Mouse (Mus musculus) lung, postnatal 4 days (tissue): ENCODE results near the gene Tnr.
A peak's percentile ranks its signal among the peaks of the same experiment; 100 is the strongest.

Experiments
- DNase-seq, 2 experiments: peaks; one replicate each; pipeline ENCODE4 v3.0.0; 2021

Tnr gene

DNA sequence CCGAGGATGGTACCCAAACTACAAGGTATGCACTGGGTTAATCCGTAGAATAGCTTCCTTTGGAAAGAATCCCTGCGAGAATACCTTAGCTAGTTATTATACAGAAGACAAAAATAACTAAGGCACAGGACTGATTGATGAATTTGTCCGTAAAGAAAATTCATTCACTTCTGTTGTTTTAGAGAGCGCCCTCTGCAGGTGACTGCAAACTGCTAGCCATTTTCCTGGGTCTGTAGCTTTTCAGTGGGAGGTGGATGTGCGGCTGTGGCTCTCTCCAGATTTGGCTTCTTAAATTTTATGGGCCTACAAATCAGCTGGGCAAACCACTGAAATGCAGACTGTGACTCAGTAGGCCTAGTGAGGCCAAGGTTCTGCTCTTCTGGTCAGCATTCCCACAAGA, 42.5 kb downstream of the Tnr start:
- DNase-seq = no peak

DNA sequence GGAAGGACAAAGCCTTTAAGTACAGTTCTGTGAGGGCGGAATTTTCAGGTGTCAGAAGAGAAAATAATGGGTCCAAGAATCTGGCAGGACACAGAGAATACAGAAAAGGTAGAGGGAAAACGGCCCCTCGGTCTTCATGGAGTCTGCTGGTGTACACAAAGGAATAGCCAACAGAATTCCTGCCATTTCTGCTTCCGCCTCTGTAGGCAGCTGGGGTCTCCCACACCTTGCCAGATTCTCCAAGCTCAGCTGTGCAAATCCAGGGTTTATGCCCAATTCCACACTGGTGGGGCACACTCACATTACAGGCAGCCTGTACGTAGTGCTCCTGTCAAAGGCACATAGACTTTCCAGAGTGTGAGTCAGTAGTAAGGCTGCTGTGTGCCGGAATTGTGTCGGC, 43.6 kb downstream of the Tnr start:
- DNase-seq = no peak

DNA sequence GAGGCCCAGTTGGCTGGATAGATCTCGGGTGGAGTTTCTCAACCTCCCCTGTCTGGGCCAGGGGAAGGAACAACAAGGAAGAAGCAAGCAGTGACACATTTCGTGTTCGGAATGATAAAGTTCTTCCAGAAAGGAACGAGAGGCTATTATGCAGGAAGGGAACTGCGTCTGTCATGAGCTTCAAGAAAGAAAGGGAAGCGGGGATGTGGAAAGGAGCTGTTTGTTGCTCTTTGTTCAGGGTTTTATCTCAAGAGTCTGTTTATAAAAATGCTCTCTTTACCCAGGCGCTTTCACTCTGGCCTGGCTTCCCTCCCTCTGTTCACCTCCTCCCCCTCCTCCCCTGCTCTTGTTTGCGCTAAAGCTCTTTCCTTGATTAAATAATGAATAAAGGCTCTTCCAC, 46.7 kb downstream of the Tnr start:
- DNase-seq = peak in 1 of 2 experiments; percentile 6

DNA sequence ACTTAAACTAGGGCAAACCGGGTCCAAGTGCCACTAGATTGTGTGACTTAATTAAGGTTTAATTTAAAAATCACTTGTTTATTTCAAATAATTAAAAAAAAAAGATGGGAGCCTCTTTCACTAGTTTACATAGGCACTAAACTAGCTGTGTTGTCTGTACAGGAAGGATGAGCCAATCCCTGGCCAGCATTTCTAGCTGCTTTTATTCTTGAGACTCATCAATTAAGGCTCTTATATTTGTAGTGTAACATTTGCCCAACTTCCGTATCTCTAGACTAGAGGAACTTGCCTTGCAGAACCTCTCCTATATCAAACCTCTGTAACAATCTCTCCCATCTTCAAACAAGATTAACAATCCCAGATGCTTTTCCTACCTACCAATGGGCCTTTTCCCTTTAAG, 47.3 kb downstream of the Tnr start:
- no peak for DNase-seq

DNA sequence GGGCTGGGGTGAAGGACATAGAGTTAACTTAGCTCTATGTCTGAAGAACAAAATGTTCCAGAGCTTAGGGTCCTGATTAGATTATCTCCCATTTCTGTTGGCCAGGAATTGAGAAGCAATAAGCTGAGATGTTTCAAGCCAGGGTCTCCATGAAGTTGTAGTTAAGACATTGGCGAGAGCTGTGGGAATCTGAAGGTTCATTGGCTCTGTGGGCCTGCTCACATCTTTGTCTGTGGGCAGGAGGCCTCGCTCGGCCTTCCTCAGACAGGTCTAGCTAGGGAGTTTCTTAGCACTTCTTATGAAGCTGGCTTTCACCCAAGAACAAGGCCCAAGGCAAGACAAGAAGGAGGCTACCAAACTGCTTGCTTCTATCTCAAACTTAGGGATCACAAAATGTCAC, 48.4 kb downstream of the Tnr start:
- DNase-seq = no peak

DNA sequence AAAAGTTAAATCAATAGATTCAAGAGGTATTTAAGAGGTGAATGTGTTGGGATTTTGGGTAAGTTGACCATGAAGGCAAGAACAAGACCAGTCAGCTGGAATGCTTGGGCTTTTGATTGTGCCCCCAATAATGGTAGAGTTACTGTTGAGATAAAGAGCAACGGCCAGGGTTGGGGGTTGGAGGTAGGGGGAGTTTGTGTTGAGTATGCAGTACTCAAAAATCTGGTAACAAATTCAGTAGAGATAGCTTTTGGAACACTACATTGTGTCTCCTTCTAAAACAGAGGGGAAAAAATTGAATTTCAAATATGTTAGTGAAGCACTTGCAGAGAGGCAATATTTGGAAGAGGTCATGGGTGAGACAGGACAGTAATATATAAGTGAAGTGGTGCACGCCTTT, 49.5 kb downstream of the Tnr start:
- no peak for DNase-seq

DNA sequence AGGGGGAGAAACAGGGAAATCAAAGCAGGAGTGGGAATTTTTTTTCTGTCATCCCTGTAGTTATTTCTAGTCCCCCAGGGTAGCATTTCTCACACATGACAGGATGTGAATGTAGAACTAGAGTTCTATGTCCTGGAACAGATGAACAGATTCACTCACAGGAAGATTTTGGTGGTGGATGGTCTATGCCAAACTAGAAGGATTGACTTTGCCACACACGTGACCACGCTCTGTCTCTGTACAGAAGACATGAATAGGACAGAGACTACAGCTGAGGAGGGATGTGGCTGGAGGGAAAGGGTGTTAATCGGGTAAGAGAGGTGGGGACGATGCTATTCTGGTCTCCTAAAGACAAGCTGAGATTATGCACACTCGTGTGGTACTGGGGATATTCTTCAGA, 51.1 kb downstream of the Tnr start:
- DNase-seq = no peak

DNA sequence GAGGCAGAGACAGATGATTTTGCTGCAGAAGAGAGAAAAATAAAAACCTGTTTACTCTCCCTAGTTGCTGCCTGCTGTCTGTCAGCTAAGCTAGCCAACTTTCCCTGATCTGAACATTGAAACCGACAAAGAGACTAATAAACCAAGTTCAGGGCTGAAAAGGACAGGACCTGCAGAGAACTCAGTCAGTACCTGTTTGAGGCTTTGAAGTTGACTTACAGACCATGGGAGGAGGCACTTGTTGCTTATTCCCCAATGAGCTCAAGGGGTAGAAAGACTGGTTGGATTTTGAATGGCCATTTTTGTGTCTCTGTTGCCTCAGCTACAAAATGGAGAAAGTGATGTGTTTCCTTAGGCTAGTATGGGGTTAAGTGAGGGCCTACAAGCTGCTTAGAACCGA, 52.7 kb downstream of the Tnr start:
- DNase-seq = no peak

DNA sequence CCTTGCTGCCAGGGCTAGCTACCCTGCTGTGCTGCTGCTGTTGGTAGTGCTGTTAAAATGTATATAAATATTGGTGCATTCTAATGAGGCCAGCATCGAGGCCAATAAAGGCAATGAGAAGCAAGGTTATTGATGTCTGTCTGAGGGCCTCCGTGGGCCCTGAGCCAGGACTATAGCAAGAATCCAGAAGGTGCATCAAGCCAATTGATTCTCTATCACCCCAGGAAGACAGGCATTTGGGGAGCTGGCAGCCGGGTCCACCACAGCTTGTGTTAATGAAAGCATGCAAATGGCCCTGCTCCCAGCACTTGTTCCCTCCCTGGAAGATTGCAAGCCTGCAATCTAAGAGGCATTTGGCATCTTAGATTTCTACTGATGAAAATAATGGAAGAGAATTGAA, 54.8 kb downstream of the Tnr start:
- DNase-seq = no peak

DNA sequence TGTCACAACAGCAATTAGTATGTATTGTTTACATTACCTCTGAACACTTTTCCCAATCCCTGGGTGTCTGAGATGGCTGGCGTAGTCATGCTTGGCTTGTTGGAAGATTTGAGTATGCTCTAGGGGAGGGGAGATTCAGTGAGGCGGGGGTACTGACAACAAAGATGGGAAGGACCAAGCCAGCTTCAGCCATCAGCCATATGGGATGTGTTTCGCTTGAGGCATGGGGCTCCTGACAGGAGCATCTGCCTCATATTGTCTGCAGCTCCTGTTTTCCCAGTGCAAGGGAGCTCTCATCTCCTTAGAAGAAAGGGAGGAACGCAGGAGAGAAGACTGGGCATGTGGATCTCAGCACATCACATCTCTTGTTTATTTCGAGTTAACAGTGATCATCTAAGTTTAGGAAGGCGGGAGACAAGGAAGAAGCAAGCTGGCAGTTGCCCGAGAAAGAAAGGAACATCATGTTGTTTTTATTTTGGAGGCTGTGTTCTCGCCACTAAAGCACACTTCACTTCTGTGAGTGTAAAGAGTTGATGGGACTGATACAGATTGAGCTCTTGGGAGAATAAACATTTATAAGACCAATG, 56.9 kb downstream of the Tnr start:
- no peak for DNase-seq

DNA sequence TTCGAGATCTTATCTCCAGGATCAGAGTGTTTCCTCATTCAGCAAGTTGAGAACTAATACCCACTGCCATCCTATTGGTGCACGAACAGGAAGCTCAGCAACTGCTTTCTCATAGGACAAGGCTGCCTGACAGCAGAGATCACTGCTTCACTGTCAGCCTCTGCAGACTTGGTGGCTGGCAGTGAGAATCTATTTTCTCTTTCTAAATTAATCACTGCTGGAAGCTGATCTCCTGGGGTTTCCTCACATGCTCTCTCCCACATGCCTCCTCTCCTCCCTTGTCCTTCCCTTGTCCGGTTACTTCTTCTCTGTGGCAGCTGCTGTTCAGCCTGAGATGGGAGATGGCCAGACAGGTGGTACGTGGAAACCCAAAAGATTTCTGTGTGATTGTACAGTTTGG, 60.3 kb downstream of the Tnr start:
- DNase-seq = no peak

DNA sequence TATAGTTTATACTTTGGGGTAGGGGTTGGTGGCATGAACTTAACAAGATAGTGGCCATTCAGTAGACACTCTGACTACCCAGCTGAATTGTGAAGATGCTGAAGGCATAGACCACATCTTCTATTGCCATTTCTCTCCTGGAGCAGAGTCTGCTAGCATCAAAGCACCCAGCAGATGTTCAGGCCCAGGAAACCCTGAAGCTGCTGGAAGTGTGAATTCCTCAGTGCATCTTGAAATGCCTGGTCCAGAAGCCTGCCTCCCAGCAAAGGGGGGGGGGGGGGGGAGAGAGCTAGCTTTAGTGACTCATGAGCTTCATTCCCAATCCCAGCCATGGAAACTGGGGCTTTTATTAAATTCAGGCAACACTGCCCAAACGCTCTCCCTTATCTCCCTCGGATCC, 65.2 kb downstream of the Tnr start:
- no peak for DNase-seq

DNA sequence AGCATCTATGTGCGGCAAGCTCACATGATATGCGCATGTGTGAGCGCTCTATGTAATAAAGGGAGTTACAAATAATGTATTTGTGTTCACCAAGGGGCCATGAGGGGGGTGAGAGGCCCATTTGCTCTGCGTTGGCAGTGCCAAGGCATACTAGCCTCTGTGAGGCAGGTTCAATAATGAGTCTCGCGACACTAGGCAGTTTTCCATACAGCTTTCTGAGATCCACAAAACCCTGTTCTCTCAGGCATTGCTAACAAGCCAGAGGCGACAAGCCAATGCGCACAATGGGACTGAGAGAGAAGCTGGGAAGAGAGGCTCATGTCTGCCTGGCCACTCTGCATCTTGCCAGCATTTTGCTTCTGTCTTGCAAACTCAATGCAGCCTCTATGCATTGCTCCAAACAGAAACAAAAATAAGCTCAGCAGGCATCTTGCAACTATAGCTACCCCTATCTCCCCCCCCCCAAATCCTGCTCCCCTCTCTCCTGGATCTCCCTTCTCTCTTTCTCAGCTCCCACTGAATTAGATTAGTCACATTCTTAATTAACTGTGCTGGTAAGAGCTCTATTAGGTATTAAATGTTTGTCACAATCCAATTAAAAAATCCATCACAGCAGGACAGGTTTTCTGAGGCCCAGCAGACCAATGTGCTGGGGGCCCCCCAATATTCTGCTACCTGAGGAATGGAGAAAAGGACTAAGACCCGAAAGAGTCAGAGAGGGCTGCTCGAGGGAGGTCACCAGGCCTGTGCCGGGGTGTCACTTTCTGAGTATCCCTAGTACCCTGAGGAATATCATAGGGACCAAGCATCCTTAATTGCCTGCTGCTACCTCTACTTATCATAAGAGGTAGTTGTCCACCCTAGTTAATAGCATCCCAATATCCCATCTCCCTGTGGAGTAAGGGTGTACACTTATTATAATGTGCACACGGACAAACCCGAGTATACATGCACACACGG, 70.8 kb downstream of the Tnr start:
- no peak for DNase-seq

DNA sequence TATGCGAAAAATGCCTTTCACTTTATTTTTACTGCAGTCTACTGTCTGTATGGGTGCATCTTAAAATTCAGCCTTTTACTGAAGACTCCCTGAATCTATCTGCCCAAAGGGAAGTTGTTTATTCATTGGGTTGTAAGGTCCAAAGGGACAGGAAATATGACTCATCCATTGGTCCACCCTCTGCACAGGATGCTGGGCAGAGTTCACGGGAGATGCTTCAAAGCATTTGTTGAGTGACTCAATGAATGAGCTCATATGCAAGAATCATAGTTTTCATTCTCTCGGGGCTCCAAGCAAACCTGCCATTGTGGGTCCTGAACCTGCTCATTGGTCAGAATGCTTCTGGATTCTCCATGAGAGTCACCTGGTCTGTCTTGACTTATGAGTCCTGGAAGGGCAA, 72.2 kb downstream of the Tnr start:
- no peak for DNase-seq

DNA sequence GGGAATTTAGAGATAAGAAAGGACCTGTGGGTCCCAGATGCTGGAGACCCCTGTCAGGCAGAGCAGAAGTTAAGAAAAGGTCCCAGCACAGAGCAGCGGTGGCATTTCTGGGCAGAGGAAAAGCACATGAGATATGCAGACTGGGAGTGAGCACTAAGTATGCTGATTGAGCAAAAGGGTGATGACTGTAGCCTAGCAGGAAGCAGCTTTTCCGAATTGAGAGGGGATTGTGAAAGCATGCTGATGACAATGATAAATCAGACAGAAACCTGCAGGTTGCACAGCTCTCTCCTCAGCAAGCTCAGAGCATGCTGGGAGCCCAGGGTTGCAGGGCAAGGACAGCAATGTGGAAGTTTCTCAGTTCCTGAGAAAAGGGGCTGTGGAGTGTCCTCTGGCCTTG, 73.1 kb downstream of the Tnr start:
- DNase-seq = no peak

DNA sequence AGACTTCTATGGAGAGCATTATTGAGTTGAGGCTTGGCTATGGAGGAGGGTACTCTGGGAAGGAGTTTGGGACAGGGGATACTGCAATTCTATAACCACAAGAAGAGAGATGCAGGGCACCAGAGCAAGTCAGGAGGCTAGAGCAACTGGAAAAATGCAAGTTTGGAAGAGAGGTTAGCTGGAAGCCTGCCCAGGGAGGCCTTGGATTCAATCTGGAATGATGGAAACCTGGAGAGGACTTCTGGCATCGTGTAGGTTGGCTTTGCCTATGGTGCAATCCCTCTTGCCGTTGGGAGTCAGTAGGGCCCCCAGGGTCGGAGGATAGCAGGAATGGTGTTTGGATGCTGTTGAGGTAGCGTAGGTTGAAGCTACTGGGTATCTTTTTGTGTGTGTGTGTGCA, 90.0 kb downstream of the Tnr start:
- DNase-seq = no peak

DNA sequence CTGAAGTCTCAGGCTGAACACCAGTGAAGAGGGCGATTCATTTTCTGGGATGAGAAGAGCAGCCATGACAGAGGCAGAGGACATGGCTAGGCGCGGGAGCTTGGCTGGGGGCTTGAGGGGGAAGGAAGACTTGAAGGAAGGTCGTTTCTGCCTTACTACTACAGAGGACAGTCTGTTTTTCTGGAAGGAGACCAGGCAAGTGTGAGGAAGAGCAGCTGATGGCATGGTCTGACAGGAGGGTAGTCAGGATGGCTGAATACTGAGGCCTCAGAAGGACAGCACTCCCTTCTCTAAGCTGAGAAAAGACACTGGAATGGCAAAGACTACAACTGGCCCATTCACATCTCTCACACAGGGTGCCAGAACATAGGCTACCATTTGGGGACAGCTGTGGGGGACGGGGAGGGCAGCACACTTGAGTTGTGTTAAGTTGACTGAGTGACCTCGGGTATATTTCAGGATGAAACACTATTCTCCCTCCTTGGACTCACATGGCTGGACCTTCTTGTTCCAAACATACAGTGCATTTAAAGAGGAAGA, 90.6 kb downstream of the Tnr start:
- DNase-seq = no peak

DNA sequence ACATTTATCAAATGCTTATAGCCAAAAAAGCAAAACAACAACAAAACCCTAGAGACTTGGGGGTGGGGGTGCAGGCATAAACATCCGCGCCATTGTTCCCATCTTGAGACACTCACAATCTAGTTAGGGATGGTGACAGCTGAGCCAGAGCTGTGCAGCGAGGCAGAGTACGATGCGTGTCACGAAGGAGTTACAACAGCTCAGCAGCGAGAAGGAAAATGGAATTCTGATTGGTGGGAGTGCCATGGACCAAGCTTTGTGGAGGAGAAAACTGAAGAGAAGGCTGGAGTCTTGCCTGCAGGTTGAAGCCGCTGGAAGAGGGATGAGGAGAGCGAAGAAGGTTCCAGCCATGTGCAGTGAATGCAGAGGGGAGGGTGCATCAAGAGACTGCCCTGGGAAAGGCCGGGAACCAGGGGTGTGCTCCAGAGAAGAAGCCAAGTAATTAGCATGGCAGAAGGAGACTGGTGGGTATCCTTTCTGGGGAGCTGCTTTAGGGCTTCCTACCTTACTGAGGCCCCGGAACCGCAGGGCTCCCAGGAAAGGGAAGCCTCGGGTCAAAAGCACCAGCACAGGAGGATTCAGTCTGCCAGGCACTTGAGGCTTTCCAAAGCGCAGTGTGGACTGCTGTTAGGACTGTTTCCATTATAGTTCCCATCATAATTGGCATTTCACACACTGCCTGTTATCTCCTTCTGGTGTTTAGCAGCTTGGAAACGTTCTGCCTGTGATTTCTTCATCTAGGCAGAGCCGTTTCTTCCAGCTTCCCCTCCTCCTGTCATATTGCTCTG, 91.3 kb downstream of the Tnr start:
- no peak for DNase-seq

DNA sequence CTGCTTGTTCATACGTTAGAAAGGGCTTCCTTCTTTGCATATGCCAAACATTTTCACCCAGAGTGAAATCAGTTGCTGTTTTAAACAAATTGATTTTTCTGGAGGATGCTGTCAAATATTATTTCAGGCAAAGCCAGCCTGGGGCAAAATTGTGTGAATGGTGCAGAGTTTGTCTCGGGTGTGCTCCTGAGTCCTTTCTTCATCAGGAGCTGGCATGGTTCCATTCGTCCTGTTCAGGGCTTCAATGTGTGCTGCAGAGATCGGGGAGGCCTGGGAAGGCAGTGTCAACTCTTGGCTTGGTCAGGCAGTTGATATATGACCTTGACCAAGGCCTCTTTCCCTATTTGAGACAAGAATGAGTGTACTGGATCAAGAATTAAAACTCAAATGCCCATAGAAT, 92.1 kb downstream of the Tnr start:
- no peak for DNase-seq

DNA sequence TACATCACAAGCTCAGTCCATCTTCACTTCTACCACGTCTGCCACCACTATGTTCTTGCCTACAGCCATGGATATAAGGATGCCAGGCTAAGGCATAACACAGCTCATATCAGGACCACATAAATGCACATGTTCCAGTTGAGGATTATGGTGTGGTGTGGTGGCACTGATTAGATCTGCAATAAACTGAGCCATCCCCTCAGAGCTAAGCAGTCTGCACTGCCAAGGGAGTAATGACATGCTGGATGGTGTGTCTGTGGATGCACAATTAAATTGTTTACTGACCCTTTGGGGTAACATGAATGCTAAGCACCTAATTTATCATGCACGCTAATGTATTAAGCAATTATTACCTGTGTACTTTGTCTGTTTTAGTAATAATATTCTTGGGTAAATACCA, 95.6 kb downstream of the Tnr start:
- no peak for DNase-seq

DNA sequence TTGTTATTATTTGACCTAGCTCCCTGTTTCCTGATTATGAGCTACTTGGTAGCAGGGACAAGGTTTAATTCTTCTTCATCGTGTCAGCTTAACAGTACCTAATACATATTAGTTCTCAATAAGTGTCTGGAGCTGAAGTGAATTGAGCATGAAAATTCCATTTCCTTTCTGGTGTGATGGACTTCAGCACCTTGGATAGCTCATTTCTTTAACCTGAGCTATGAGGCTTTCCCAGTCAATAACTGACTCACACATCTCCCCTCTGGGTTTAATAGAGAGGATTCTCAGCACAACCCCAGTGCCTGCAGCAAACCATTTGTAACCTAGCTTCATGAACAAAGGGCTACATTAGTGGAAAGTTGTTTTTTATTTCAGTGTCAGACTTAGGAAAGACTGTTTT, 97.8 kb downstream of the Tnr start:
- DNase-seq = no peak

DNA sequence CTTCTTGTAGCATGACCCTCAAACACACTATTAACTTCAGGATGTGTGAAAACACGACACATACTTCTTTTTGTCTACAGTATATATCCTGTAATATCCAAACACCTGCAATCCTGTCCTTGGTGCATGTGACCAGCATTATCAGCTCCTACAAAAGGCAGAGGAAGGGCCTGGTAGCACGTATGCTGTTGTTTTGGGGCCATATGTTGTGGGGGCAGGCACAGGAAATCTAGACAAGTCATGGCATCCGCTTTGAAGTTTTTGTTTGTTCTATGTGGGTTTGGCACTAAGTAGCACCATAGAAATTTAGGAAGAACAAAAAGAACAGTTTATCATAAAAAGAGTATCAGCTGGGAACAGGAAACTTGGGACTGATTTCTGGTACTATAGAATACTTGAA, 105.5 kb downstream of the Tnr start:
- DNase-seq = no peak

DNA sequence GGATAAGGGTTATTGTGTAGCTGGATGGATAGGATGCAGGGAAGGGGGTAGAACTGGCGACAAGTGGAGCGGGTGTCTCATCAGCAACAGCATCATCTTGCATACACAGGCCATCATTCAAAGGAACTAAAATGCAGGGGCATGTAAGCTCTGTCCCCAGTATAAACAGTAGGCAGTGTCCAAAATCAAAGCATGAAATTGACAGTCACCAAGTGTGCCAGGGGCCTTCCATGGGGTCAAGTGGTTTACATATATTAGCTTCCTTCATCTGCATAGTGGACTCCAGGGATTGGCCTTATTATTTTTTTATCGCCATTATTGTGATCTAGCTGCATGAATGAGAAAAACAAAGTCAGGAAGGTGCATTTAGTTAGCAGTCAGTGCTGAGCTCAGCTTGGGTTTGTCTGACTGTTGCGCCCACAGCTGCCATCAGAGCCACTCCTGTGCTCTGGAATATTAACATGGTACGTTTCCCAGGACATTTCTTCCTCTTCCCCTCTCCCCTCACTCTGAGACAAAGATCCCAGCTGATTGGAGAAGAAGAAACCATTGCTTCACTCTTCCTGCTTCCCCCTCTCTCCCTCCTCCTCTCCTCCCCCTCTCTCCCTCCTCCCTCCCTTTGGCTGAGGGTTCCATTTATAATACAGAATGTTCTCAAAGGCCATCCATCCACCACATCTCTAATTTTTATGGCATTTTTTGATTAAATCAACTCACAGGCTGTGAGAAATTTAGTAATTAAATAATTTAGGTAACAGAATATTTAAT, 106.4 kb downstream of the Tnr start:
- DNase-seq = no peak
